Mouse (Mus musculus) liver, embryonic 12.5 days (tissue): ENCODE results near the gene Tnfrsf8. TPM values are rescaled to one million over a fixed set of nuclear protein-coding genes. Genes with fewer than 3 reads are reported as not detected.
"Not testable (repeated sequence)": the region's sequence is repeated elsewhere in the genome, so short reads cannot be mapped to it uniquely, and the experiment has no call there.

Source experiments
- ATAC-seq: fragments of 200-750 bp; cut with Nextera tagmentation; 2 replicates; pipeline ENCODE4 v1.8.0; 2017; ENCODE audit warnings: moderate number of reproducible peaks, mild to moderate bottlenecking, moderate library complexity
- H3K27ac ChIP-seq: fragments of 300-500 bp; sonication (generic); 2 replicates; pipeline ENCODE4 v1.5.1; 2016; ENCODE audit warnings: mild to moderate bottlenecking
- H3K27me3 ChIP-seq: fragments of 300-500 bp; sonication (generic); replicated peaks from 2 replicates; pipeline ENCODE4 v1.6.1; 2016; ENCODE audit warnings: mild to moderate bottlenecking, moderate library complexity
- H3K36me3 ChIP-seq: fragments of 300-500 bp; sonication (generic); 2 replicates; pipeline ENCODE4 v1.6.1; 2016; ENCODE audit warnings: mild to moderate bottlenecking, moderate library complexity
- H3K4me1 ChIP-seq: fragments of 300-500 bp; sonication (generic); 2 replicates; pipeline ENCODE4 v1.6.1; 2016
- H3K4me2 ChIP-seq: fragments of 300-500 bp; sonication (generic); 2 replicates; pipeline ENCODE4 v1.6.1; 2016; ENCODE audit warnings: mild to moderate bottlenecking, moderate library complexity
- H3K4me3 ChIP-seq: fragments of 300-500 bp; sonication (generic); 2 replicates; pipeline ENCODE4 v1.5.1; 2016; ENCODE audit warnings: mild to moderate bottlenecking, moderate library complexity
- H3K9ac ChIP-seq: fragments of 300-500 bp; sonication (generic); 2 replicates; pipeline ENCODE4 v1.6.1; 2016; ENCODE audit warnings: mild to moderate bottlenecking, moderate library complexity
- H3K9me3 ChIP-seq: fragments of 300-500 bp; sonication (generic); replicated peaks from 2 replicates; pipeline ENCODE4 v1.6.1; 2016; ENCODE audit warnings: mild to moderate bottlenecking, moderate library complexity
- WGBS: fragments of 180-500 bp; shearing (Covaris S2); methylation state at CpG from one replicate; pipeline ENCODE4 v1.1.7; 2016; ENCODE audit not compliant: insufficient replicate concordance; 5-methylcytosine and 5-hydroxymethylcytosine counted together
- polyA plus RNA-seq: library from polyadenylated mRNA; unstranded; fragments of >200 nt; fragmentation: Nextera tagmentation; extraction: Ambion mirVana; gene quantifications from 2 replicates; pipeline ENCODE4 v1.2.1, GENCODE M21; 2016

Gene Tnfrsf8
- polyA plus RNA-seq, 1 experiment from 2014 or later = not detected

GRCm38 (mm10) chr4:145322995-145323627 lies 8.1 kb upstream of the Tnfrsf8 start:
- no peaks in the 10 kb centered on the region for H3K9me3 ChIP-seq
- H3K27ac ChIP-seq = no peak overlapping the region
- no peaks in the 10 kb centered on the region for H3K4me1 ChIP-seq
- H3K27me3 ChIP-seq = no peaks in the 10 kb centered on the region
- H3K4me2 ChIP-seq = no peak overlapping the region
- H3K9ac ChIP-seq = no peak overlapping the region
- H3K36me3 ChIP-seq = no peaks in the 10 kb centered on the region
- WGBS = 70% methylated on average over 8 of the region's 8 CpGs
- no peak for ATAC-seq
- H3K4me3 ChIP-seq = no peak overlapping the region

GRCm38 (mm10) chr4:145322211-145322610 lies 7.2 kb upstream of the Tnfrsf8 start:
- Histone ChIP-seq H3K27ac (no peak overlapping the region), H3K27me3 (no peaks in the 10 kb centered on the region), H3K9ac (no peak overlapping the region), H3K4me1 (no peaks in the 10 kb centered on the region), H3K36me3 (no peaks in the 10 kb centered on the region), H3K4me3 (no peak overlapping the region), H3K9me3 (no peaks in the 10 kb centered on the region), H3K4me2 (no peak overlapping the region)
- no peak for ATAC-seq
- 64% methylated on average over 5 of the region's 5 CpGs for WGBS

GRCm38 (mm10) chr4:145320624-145321023 lies 5.7 kb upstream of the Tnfrsf8 start:
- H3K27ac ChIP-seq = no peak overlapping the region
- no peak overlapping the region for H3K4me3 ChIP-seq
- no peak overlapping the region for H3K4me2 ChIP-seq
- ATAC-seq = no peak
- no peaks in the 10 kb centered on the region for H3K9me3 ChIP-seq
- no peak overlapping the region for H3K9ac ChIP-seq
- WGBS = 66% methylated on average over 4 of the region's 4 CpGs
- peaks cover 10% of the 10 kb centered on the region for H3K27me3 ChIP-seq
- H3K36me3 ChIP-seq = no peaks in the 10 kb centered on the region
- no peaks in the 10 kb centered on the region for H3K4me1 ChIP-seq

GRCm38 (mm10) chr4:145319274-145320226 lies 4.6 kb upstream of the Tnfrsf8 start:
- no peak overlapping the region for H3K4me2 ChIP-seq
- no peaks in the 10 kb centered on the region for H3K4me1 ChIP-seq
- no peak overlapping the region for H3K4me3 ChIP-seq
- peaks cover 21% of the 10 kb centered on the region for H3K27me3 ChIP-seq
- no peaks in the 10 kb centered on the region for H3K36me3 ChIP-seq
- ATAC-seq = no peak
- H3K27ac ChIP-seq = no peak overlapping the region
- H3K9ac ChIP-seq = no peak overlapping the region
- no peaks in the 10 kb centered on the region for H3K9me3 ChIP-seq
- 55% methylated on average over 4 of the region's 4 CpGs for WGBS

- Histone ChIP-seq H3K36me3 (no peaks in the 10 kb centered on the region), H3K27me3 (peaks cover 31% of the 10 kb centered on the region), H3K4me2 (no peak overlapping the region), H3K4me1 (no peaks in the 10 kb centered on the region), H3K9ac (no peak overlapping the region), H3K9me3 (no peaks in the 10 kb centered on the region), H3K4me3 (no peak overlapping the region), H3K27ac (no peak overlapping the region)
- no peak for ATAC-seq
- 69% methylated on average over 5 of the region's 5 CpGs for WGBS
Measured at GRCm38 (mm10) chr4:145316708-145317107, 1.7 kb upstream of the Tnfrsf8 start.

- H3K27me3 ChIP-seq = peaks cover 31% of the 10 kb centered on the region
- H3K27ac ChIP-seq = no peak overlapping the region
Measured at GRCm38 (mm10) chr4:145313966-145314365, 998 bp downstream of the Tnfrsf8 start.

GRCm38 (mm10) chr4:145313256-145313655 lies 1.7 kb downstream of the Tnfrsf8 start:
- Histone ChIP-seq H3K9me3 (no peaks in the 10 kb centered on the region), H3K4me2 (no peak overlapping the region), H3K36me3 (no peaks in the 10 kb centered on the region), H3K9ac (no peak overlapping the region), H3K27ac (no peak overlapping the region), H3K4me1 (no peaks in the 10 kb centered on the region), H3K4me3 (no peak overlapping the region), H3K27me3 (peaks cover 33% of the 10 kb centered on the region)
- no peak for ATAC-seq
- 69% methylated on average over 3 of the region's 3 CpGs for WGBS

More at GRCm38 (mm10) chr4:145313966-145314365, 998 bp downstream of the Tnfrsf8 start:
- 62% methylated on average over 4 of the region's 4 CpGs for WGBS
- no peak for ATAC-seq
- no peaks in the 10 kb centered on the region for H3K4me1 ChIP-seq
- H3K4me2 ChIP-seq = no peak overlapping the region
- no peaks in the 10 kb centered on the region for H3K9me3 ChIP-seq
- no peak overlapping the region for H3K4me3 ChIP-seq
- H3K36me3 ChIP-seq = no peaks in the 10 kb centered on the region
- H3K9ac ChIP-seq = no peak overlapping the region

- H3K27ac ChIP-seq = no peak overlapping the region
- no peak overlapping the region for H3K9ac ChIP-seq
- no peaks in the 10 kb centered on the region for H3K36me3 ChIP-seq
- no peak for ATAC-seq
- H3K27me3 ChIP-seq = peaks cover 34% of the 10 kb centered on the region
- no peak overlapping the region for H3K4me3 ChIP-seq
- no peaks in the 10 kb centered on the region for H3K4me1 ChIP-seq
- WGBS = 45% methylated on average over 7 of the region's 7 CpGs
- no peak overlapping the region for H3K4me2 ChIP-seq
- H3K9me3 ChIP-seq = no peaks in the 10 kb centered on the region
Measured at GRCm38 (mm10) chr4:145312530-145312929, 2.4 kb downstream of the Tnfrsf8 start.

GRCm38 (mm10) chr4:145310859-145311258 lies 4.1 kb downstream of the Tnfrsf8 start:
- Histone ChIP-seq H3K27me3 (peaks cover 26% of the 10 kb centered on the region), H3K4me3 (no peak overlapping the region), H3K36me3 (no peaks in the 10 kb centered on the region), H3K9ac (no peak overlapping the region), H3K4me2 (no peak overlapping the region), H3K4me1 (no peaks in the 10 kb centered on the region), H3K9me3 (no peaks in the 10 kb centered on the region), H3K27ac (no peak overlapping the region)
- WGBS = 65% methylated on average over 2 of the region's 2 CpGs
- ATAC-seq = no peak

- WGBS = 37% methylated on average over 4 of the region's 4 CpGs
- Histone ChIP-seq H3K4me1 (no peaks in the 10 kb centered on the region), H3K27ac (no peak overlapping the region), H3K27me3 (peaks cover 21% of the 10 kb centered on the region; the same call in 1 of the 2 replicates), H3K9me3 (no peaks in the 10 kb centered on the region), H3K9ac (no peak overlapping the region), H3K36me3 (no peaks in the 10 kb centered on the region), H3K4me2 (no peak overlapping the region), H3K4me3 (no peak overlapping the region)
- no peak for ATAC-seq
Measured at GRCm38 (mm10) chr4:145306422-145306821, 8.5 kb downstream of the Tnfrsf8 start.

GRCm38 (mm10) chr4:145305661-145306362 lies 9.2 kb downstream of the Tnfrsf8 start:
- H3K36me3 ChIP-seq, H3K9ac ChIP-seq, H3K4me3 ChIP-seq, H3K9me3 ChIP-seq, H3K4me1 ChIP-seq, H3K4me2 ChIP-seq, H3K27ac ChIP-seq, ATAC-seq: not testable (repeated sequence)
- WGBS = 30% methylated on average over 2 of the region's 2 CpGs
- H3K27me3 ChIP-seq = peaks cover 21% of the 10 kb centered on the region; the same call in 1 of the 2 replicates

- H3K36me3 ChIP-seq = no peaks in the 10 kb centered on the region
- H3K27ac ChIP-seq = no peak overlapping the region
- 69% methylated on average over 4 of the region's 4 CpGs for WGBS
- no peaks in the 10 kb centered on the region for H3K9me3 ChIP-seq
- no peaks in the 10 kb centered on the region for H3K4me1 ChIP-seq
- H3K9ac ChIP-seq = no peak overlapping the region
- H3K4me3 ChIP-seq = no peak overlapping the region
- H3K4me2 ChIP-seq = no peak overlapping the region
- no peak for ATAC-seq
- H3K27me3 ChIP-seq = peaks cover 21% of the 10 kb centered on the region; the same call in 1 of the 2 replicates
Measured at GRCm38 (mm10) chr4:145304109-145304508, 10.9 kb downstream of the Tnfrsf8 start.
